Mouse (Mus musculus): ENCODE measurements at regions not wholly inside any gene's neighbourhood (a gene's known extent, or its start where the extent isn't known, plus 50 kb on each side); places are given as distances from the start of the nearest gene placed in this dataset.

DNA sequence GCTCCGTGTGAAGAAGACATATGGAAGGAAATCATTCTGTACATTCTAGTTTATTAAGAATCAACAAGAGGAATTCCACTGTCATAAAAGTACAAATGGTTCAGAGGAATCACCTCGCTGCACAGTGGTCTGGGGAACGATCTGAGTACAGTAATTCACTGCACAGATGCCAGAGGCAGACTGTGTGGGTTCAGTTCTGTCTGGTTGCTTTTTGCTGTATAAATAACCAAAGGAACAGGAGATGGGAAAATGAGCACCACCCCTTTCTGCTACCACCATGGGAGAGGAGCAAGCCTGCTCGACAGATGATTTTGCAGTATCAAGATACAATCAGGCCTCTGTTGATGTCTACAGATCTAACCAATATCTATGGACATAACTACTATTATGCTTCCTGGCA, 322.1 kb upstream of the Slco3a1 start:
- no peak for DNase-seq

DNA sequence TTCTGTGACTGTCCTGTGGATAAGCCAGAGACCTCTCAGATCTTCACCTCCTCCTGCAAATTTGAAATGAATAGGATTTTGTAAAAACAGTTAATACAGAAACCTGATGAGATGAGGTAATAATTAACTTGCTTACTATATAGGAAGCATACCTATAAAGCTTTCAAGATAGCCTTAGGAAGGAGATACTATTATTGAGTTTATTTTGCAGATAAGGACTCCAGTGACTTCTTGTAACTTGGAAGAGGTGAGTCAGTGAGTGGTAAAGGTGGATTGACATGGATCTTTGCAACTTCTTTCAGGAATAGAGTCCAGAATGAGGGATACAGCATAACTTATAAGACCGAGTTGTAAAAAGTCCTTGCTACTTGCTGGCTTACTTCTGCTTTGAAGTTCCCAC, 315.7 kb upstream of the Slco3a1 start:
- no peak for DNase-seq

DNA sequence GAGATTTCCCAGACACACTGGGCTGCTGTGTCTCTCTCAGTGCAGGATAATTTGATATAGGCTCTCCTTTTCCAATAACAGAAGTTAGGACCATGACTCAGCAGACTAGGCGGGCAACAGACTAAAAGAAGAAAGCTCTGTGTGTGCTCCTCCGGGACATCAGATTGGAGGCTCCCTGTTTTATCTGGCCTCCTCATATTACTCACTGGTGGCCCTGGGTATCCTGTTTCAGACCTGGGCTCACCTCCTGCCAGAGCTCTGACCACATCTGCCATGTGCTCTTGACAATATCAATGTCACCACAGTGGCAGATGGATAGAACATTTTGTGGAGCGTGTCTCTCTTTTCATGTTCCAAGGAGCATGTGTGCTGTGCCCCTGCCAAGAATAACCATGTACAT, 308.1 kb upstream of the Slco3a1 start:
- DNase-seq: no peak

DNA sequence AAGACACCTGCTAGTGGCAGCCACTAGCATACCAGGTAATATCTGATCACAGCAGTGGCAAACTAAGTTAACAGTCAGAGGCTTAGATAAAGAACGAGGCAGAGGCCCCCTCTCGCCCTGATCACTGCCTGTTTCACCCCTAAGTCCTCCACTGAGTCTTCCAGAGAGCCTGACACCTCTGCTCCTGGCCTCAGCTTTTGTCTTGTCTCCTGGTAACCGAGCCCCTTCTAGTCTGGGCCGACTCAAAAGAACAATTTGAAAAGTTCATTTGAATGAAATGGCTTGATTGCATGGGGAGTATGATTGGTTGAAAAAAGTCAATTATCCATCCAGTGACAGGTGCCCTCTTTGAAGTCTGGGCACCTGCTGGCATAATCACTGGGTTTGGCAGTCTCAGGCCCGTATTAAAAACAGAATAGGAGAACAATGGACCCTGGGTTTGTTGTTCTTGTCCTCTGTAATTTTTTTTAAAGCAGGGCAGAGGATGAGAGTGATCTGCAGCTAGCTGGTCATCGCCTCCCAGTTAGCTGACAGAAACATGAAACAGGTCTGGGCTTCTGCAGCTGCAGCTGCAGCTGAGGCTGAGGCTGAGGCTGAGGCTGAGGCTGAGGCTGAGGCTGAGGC, 289.8 kb upstream of the Slco3a1 start:
- no peak for DNase-seq

DNA sequence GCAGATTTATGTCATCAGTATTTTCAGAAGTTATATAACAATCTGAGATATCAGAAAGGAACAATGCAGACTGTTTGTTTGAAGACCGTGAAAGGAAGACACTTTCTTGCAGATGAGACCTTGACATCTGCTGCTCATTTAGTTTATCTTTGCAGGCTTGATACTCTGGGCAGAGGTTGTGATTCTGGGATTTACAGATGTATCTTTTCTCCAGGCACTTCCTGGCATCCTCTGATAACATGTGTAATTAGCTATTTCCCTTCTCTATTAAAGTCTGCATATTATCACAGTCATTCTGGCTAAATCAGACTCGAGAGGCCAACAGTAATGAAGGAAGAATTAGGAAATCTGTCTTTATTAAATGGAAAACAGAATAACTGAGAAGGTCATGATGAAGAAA, 268.7 kb upstream of the Slco3a1 start:
- DNase-seq: no peak

DNA sequence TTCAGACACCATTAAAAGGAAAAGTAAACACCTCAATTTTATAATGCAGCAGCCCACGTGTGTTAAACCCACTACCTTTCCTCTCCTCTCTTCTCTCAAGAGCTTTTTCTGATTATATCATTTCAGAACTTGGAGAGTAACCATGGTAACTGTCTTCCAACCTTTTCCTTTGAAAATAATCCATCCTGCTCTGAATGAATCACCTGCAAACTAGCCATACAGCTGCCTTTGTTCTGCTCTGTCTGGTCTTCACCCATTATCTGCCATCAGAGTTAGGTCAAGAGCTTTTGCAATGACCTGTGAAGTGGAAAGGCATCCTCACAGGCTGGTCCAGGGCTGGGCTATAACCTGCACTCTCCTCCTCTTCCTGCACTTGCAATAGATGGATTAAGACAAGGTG, 238.7 kb upstream of the Slco3a1 start:
- no peak for DNase-seq

DNA sequence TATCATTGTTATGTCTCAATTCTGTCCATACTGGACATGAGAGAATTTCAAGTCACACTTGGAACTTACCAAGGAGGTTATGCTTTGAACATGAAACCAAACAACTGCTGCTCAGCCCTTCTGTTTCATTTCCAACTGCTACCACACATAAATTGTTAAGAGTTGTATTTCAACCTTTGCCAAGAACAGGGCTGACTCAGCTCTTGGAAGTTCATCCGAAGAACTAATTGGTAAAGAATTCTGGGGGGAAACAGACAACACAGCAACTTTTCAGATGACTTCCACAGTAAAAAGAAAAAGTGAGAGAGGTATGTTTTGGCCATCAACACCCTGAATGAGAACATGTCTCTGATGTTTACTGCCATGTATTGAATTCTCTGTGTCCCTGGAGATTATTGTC, 234.1 kb upstream of the Slco3a1 start:
- DNase-seq: no peak

DNA sequence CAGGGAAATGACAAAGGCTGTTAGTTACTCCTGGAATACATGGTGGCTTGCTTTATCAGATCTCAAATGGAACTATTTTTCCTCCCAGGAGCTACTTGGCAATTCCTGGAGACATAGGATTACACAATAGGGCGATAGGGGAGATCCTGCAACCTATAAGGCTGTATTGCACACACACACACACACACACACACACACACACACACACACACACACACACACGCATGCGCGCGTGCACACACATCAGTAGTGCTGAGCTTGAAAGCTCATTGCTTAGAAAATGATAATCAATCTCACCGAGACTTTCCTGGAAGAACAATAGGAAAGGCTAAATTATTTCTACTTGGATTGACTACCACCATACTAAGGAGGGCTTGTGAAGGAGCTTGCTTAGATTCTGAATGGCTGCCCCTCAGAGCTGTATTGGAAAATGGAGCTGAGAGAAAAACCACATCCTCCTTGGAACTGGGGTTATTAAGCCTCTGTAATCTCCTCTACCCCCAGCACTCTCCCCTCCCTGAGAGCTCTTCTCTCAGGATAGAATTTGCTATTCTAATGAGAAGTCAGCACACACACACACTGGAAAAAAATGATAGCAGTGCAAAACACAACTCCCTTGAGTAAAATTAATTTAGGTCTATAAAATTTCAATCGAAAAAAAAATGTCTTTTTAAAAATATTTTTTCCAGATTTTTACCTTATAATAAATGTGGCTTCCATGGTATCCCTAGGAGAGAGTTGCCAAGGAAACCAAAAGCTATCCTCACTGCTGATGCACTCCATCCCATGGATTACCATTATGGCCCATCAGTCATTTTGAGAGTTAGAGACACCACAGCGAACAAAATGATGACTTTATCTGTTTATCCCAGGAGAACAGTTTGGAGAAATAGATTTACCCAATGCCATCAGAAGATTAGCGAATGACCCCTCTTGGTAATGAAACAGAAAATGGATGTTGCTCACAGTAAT, 217.1 kb upstream of the Slco3a1 start:
- no peak for DNase-seq

DNA sequence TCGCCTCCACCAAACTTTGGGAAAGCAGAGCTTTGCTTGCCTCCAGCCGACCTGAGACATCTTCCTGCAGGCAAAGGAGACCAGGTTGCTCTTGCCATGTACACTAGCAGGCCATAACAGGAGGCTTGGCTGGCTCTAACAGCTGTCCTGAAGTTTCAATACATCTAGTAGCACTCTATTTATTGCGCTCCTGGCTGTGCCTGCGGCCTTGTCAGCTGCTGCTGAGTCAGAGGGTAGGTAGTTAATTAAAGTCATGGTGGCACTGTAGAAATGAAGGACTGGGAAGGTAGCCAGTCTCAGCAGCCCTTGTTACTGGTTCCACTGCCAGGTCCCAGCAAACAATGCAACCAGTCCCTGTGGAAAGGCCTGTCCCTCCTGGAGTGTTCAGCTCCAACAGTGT, 212.0 kb upstream of the Slco3a1 start:
- no peak for DNase-seq

DNA sequence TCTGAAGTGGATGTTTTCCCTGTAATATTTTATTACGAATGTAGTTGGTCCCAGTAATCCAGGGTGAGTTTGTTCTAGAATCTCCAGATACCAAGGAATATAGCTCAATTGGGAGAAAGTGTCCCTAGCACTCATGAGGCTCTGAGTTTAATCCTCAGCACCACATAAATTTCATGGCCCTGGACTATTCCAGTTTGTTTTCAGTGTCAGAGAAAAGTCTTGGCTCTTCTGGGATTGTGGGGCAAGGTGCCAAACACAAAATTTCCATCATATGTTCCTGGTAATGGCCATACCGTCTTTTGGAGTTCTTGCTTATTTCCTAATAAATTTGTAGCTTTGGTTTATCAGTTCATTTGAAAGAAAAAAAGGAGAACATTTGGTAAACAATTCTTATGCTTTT, 202.9 kb upstream of the Slco3a1 start:
- no peak for DNase-seq

DNA sequence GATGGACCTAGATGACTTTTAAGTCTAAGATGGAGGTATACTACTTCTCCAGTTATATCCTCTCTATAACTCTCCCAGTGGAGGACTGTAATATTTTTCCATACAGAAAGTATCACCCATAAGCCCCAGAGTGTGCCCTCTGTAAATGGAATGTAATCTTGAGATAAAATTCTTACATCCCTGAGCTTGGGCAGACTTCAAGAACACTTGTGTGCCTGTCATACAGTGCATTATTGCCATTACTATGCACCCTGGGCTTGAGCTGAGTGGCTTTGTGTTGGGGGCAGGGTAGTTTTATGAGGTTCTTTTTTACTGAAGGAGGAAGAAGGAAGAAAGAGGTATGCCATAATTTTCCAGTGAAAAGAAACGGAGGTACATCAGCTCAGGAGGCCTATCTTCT, 193.1 kb upstream of the Slco3a1 start:
- no peak for DNase-seq

DNA sequence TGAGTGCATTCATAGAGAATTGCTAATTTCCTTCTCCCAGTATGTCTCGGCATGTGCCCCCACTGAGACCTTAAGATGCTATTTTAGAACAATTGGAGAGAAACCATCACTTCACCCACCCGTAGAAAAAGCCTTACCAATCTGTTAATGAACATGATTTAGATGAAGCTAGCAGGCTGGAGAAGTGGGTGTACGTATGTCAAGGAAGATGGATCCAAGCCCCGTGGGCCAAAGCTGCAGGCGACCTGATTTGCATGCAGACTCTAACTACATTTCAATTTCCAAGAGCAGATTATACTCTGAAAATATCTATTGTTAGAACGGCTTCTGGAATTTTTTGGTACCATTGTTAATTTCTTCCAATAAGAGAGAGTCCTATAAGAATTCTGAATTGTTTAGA, 180.4 kb upstream of the Slco3a1 start:
- no peak for DNase-seq

DNA sequence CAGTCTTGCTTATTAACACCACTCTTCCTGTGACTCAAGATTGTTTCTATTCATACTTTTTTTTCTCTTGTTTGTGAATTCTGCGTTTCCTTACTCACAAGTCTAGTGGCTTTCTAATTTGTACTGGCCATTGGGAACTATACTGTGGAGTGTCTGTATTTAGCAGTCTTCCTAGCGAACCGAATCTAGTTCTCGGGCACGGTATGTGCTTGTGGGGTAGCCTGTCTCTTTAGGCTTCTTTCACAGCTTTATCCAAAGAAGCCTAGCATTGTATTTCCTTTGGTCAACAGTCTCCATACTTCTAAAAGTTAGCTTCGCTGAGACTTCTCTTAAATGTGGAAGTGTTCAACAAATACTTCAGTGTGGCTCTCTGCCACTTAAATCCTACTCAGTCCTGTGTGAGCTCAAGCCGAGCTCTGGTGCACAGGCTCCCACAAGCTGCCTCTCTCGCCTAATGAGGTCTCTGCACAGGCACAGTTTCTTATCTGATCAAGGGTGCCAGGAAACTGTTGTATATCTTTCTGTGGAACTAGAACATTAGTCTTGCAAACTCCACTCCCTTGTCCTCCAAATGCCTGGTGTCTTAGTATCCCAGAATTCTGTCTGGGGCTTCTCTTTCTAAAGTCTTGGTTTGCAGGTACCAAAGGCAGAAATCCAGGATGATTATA, 171.9 kb upstream of the Slco3a1 start:
- no peak for DNase-seq

DNA sequence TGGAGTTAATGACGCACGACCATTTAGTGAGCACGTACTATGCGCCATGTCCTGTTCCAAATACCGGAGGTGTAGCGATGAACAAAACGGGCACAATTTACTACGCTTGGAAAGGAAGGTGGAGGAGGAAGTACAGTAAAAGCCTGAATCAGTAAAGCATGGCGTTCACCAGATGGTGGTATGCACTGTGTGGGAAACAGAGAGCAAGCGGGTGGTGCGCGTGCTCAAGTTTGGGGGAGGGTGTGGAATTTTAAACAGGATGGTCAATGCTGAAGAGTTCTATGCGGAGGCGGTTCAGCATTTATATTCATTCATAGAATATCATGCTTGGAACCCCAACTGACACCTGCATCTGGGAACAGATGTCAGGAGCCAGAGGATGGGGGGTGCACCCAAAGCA, 164.7 kb upstream of the Slco3a1 start:
- DNase-seq: peak; percentile 44

DNA sequence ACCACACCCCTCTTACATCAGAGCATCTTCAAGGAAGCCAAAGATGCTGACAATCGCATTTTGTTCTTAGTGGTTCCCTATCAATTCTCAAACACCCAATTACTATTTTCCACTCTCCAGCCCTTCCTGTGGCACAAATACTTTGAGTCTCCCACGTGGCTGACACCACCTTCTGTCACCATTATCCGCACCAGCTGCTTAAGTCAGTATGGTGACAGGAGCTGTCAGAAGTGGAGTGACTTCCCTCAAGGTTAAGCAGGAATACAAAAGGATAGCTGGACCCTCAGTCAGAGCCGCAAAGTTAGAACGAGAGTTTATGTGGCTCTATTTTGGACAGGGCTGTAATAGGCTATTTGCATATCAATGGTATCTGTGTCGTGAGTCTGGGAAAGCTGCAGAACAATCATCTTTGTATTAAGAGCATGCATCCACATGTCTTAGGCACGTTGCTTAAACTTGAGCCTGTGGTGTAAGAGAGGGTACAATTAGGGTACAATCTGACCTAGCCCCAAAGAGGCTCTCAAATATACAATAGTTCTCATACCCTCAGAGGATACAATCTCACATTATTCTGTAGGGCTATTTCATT, 155.5 kb upstream of the Slco3a1 start:
- DNase-seq: no peak

DNA sequence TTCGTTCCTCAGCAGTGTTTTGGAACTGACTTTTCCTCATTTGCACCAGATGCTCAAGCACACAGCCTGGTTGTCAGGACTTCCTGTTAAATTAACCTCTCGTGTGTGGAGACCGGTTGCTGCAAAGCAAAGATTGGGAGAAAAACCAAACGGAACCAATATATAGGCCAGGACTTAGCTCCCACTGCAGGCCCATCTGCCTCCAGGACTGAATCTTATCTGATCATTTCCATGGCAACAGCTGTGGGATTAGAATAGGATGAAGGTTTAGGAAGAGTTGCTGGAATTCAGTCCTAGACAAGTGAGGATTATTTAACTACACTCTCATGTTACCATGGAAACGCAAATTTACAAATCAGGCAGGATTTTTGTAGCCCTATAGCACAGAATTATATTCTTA, 154.4 kb upstream of the Slco3a1 start:
- DNase-seq: peak; percentile 20

DNA sequence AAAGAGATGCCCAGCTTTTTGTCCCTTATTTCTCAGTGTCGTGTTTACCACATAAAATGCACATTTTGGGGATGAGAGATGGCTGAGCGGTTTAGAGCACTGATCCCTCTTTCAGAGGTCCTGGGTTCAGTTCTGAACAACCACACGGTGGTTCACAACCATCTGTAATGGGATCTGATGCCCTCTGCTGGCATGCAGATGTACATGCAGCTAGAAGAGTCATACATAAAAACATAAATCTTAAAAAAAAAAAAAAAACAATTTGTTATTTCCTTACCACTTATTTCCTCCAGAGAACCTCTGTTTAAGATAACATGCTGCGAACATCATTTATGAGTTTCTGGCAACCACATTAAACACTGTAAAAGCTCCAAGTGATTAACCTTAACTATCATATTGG, 149.0 kb upstream of the Slco3a1 start:
- no peak for DNase-seq

DNA sequence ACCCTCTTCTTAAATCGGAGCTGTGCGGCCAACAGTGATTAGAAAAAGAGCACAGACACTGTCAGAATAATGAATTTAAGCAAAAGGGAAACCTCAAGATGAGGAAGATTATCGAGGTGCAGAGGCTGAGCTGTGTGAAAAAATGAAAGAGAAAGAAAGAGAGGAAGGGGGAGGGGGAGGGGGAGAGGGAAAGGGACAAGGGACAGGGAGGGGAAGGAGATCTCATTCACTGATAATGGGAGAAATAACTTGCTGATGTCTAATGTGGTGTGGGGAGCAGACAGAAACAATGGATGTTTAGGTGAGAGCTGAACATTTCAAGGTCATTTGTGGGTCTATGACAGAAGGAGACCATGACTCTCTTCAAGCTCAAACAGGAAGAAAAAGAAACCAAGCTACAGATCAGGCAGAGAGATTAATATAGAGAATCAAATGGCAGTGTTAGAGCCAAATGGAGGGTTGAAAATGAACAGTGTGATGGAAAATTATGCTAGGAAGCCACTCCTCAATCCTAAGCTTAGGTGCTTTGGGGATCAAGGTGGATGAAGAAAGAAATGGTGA, 143.3 kb upstream of the Slco3a1 start:
- no peak for DNase-seq

DNA sequence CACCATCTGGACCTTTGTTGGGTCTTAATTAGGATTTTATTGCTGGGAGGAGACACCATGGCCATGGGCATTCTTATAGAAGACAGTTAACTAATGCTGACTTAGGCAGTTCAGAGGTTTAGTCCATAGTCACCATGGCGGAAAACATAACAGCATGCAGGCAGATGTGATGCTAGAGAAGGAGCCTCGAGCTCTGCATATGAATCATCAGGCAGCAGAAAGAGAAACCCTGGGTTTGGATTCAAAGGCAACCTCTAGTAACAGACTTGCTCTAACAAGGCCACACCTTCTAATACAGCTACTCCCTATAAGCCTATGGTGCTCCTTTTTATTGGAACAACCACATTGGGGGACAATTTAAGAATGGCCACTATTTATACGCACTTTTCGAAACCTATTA, 141.7 kb upstream of the Slco3a1 start:
- no peak for DNase-seq

DNA sequence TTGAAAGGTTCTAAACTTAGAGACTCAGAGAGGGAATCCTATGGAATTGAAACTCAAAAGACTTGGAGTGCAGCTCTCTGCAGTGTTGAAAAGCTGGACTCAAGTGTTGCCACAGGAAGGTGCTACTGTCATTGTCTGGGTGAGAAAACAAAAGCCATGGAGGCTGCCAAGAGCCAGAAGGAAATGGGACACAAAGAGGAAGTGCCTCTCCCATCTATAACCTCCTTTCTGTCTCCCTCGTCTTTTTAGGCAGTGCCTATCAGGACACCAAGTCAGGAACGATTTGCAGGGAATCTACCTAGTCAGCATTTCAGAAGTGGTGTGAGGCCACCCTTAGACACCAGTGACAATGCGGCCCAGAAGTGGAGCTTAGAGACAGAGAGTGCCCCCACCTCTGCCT, 138.5 kb upstream of the Slco3a1 start:
- DNase-seq: no peak

DNA sequence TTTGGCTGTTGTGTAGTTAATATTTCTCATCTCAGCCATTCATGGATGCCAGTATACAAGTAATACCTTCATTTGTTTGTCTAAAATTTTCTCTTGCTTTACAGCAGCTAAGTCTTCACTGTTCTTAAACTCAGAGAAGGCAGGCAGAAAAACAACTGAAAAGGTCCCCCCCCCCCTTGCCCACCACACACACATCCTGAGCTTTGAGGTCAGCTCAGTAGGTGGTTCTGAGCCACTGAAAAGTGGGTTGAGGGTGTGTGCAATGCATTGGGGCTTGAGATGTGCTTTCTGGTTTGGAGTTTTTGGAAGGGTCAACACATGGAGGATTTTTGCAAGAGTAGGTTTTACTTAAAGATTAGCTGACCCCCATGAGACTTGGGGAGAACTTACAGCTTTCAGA, 136.1 kb upstream of the Slco3a1 start:
- no peak for DNase-seq

DNA sequence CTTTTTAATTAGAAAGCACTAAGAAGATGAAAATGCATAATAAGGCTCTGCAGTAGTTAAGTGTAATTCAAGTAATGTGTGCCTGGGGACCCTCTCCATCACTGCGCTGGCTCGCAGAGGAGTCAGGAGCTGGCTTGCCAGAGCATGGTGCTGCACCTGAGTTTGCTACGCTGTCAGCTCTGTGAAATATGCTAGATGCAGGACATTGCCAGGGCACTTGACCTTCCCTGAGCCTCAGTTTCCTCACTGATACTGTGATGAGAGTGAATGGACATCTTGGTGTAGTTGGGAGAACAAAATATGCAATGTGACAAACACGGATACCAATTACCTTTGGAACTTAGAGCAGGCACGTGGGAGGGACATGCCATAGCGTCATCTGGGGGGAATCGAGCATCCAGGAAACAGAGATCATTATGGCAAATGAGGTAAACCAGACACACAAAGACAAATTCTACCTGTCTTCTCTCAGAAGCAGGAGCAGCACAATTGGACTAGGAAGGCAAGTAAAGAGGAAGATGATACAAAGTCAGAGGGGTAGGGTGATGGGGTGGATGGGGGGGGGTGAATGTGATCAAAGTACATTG, 133.6 kb upstream of the Slco3a1 start:
- no peak for DNase-seq

Measured in right cerebral cortex, postnatal 25 days (tissue).